Mouse (Mus musculus): Measurements from ENCODE around the gene Fcgr3. TPM values are rescaled to one million over a fixed set of nuclear protein-coding genes. Genes with fewer than 3 reads are reported as not detected.

Gene Fcgr3
- polyA plus RNA-seq, 1 experiment from 2014 or later = 10.0 TPM

DNA sequence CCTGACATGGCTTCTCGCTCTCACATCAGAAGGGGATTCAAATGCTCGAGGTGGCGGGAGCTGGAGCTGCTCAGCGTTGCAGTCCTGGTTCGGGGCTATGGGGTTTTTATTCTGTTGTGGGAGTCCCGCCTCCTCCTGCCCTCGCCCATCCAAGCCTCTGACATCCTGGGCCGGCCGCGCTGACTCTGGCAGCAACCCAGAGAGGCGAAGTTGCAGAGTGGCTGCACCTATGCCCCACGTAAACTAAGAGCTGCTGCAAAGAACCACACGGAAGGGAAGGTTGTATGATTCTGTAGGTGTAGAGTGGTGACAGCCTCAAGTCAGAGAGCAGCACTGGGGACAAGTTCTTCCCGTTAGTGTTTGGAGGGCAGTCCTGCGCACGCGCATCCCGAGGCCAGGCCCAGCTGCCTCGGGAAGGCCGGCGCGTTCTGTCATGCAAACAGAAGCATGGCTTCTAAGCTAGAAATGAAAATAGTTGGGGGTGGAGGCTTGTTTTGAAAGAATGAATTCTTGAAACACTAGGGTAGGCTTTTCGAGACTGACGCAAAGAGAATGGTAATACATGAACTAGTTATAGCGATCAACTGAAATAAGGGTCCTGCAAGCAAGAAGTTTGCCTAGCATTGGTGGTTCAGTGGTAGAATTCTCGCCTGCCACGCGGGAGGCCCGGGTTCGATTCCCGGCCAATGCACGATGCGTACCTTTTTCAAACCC is 20.2 kb downstream of the Fcgr3 start:
- Histone ChIP-seq H3K9me3 (no peaks in the 10 kb centered on the region), H3K4me2 (peak overlapping the region; percentile 54)
- WGBS = under 1% methylated on average over 33 of the region's 33 CpGs

DNA sequence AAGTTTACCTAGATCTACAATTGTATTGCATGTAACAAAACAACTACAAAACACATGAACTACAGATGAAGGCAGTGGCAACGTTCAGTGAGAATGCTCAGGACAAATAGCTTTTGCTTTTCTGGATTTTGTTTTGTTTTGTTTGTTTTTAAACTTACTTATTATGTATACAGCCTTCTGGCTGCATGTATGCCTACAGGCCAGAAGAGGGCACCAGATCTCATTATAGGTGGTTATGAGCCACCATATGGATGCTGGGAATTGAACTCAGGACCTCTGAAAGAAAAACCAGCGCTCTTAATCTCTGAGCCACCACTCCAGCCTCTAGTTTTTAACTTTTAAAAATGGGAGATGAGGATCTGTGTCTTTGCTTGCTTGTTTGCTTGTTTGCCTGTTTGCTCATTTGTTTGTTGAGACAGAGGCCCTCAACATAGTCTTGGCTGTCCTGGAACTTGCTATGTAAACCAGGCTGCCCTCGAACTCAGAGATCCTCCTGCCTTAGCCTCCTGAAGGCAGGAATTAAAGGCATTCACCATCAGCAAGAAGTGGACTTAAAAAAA is 21.1 kb downstream of the Fcgr3 start:
- WGBS = 81% methylated on average over 3 of the region's 3 CpGs

More for the DNA sequence above, 20.2 kb downstream of the Fcgr3 start:
- H3K4me3 ChIP-seq = peak overlapping the region; percentile 62
- peak; percentile 96 for ATAC-seq (ENCODE audit: low FRiP score)
- no peaks in the 10 kb centered on the region for H3K36me3 ChIP-seq
- peaks cover 3% of the 10 kb centered on the region; the same call in 1 of the 2 replicates for H3K27me3 ChIP-seq
- peak overlapping the region; percentile 72 for H3K9ac ChIP-seq
- peak overlapping the region; percentile 90 for H3K27ac ChIP-seq
- H3K4me1 ChIP-seq (replicated peaks) = peaks cover 5% of the 10 kb centered on the region; the same call in 1 of the 2 replicates

DNA sequence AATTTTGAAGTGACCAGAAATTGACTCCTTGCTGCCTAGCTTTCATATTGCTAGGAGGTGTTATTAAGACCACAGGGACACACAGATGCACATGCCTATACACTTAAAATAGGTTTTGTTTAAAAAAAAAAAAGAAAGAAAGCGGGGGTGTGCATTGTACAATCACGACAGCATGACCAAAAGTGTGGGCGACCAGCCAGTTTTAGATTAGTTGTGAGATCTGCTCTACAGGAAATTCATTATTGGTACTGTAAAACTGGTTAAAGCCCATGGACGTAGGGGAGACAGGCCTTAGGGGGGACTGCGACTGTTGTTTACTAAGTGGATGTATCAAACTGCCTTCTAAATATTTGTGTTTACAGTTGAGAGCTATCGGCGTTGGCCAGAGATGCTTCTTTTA is 24.9 kb downstream of the Fcgr3 start:
- Histone ChIP-seq H3K4me1 (replicated peaks) (peaks cover 8% of the 10 kb centered on the region), H3K4me3 (no peak overlapping the region), H3K9ac (no peak overlapping the region), H3K4me2 (no peak overlapping the region), H3K27ac (no peak overlapping the region), H3K9me3 (no peaks in the 10 kb centered on the region), H3K36me3 (no peaks in the 10 kb centered on the region), H3K27me3 (peaks cover 8% of the 10 kb centered on the region)
- ATAC-seq (ENCODE audit: low FRiP score) = no peak
- WGBS = 90% methylated on average over 7 of the region's 7 CpGs

More for the DNA sequence above, 21.1 kb downstream of the Fcgr3 start:
- Histone ChIP-seq H3K4me3 (peak overlapping the region; percentile 62), H3K36me3 (no peaks in the 10 kb centered on the region), H3K27me3 (peaks cover 3% of the 10 kb centered on the region; the same call in 1 of the 2 replicates), H3K9ac (peak overlapping the region; percentile 72), H3K27ac (no peak overlapping the region), H3K4me1 (replicated peaks) (peaks cover 5% of the 10 kb centered on the region; the same call in 1 of the 2 replicates), H3K4me2 (peak overlapping the region; percentile 54), H3K9me3 (no peaks in the 10 kb centered on the region)
- no peak for ATAC-seq (ENCODE audit: low FRiP score)

DNA sequence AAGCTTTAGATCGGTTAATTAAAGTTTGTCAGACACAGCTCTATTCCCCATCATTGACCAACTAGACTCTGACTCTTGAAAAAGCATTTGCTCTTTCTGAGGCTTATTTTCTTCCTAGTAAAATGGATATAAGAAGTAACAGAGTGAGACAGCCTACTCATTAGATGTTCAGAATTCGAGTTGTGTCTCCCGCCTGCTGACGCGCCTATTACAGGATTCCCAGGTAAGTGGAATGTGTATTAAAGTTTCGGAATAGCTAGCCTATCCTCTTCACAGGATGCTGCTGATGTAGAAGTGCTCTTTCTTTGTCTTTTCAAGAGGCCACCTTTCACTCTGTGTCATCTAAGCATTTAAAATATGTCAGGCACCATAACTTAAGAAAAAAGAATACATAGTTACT is 25.6 kb downstream of the Fcgr3 start:
- H3K4me3 ChIP-seq = no peak overlapping the region

DNA sequence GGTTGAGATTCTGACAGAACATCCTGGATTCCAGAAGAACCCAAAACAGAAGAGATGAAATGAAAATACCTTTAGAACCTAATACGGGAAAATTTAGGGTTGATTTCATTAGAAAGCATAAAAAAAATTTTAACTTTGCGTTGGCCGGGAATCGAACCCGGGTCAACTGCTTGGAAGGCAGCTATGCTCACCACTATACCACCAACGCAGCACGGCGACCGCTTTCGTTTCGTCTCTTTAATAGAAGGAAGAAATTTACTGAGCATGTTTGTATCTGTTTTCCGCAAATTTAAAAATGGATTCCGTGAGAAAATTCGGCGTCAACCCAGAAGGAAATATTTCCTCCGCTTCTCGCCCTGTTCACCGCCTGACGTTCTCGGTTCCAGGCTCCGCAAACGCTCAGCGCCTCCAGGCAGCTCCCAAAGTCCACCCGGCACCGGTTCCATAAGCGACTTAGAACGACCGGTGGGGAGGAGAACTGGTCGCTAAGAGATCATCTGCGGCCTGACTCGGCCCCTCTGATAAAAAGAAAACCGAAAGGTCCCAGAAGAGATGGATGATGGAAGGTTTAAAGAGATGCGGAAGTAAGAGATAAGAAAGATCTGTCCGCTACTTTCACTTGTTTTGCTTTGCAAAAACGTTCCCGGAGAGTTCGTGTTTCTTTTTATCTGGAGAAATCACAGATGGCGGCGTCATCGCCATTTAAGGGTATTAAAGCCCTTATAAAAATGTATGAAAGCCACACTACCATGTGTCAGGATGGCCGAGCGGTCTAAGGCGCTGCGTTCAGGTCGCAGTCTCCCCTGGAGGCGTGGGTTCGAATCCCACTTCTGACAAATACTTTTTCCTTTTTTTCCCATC is 26.6 kb downstream of the Fcgr3 start:
- H3K9me3 ChIP-seq = no peaks in the 10 kb centered on the region
- peak overlapping the region; percentile 82 for H3K4me3 ChIP-seq
- ATAC-seq (ENCODE audit: low FRiP score) = peak; percentile 90
- peak overlapping the region; percentile 87 for H3K9ac ChIP-seq
- peaks cover 14% of the 10 kb centered on the region for H3K4me1 ChIP-seq (replicated peaks)
- H3K4me2 ChIP-seq = peak overlapping the region; percentile 52
- peak overlapping the region; percentile 86 for H3K27ac ChIP-seq
- under 1% methylated on average over 47 of the region's 47 CpGs for WGBS
- peaks cover 10% of the 10 kb centered on the region for H3K27me3 ChIP-seq
- H3K36me3 ChIP-seq = no peaks in the 10 kb centered on the region

More for the DNA sequence above, 25.6 kb downstream of the Fcgr3 start:
- Histone ChIP-seq H3K9ac (no peak overlapping the region), H3K27ac (no peak overlapping the region), H3K36me3 (no peaks in the 10 kb centered on the region), H3K4me1 (replicated peaks) (peaks cover 14% of the 10 kb centered on the region), H3K27me3 (peaks cover 10% of the 10 kb centered on the region), H3K9me3 (no peaks in the 10 kb centered on the region), H3K4me2 (0 out of 2 replicates have a peak overlapping the region, but pooled peaks have one; percentile 19)
- 78% methylated on average over 6 of the region's 6 CpGs for WGBS
- no peak for ATAC-seq (ENCODE audit: low FRiP score)

DNA sequence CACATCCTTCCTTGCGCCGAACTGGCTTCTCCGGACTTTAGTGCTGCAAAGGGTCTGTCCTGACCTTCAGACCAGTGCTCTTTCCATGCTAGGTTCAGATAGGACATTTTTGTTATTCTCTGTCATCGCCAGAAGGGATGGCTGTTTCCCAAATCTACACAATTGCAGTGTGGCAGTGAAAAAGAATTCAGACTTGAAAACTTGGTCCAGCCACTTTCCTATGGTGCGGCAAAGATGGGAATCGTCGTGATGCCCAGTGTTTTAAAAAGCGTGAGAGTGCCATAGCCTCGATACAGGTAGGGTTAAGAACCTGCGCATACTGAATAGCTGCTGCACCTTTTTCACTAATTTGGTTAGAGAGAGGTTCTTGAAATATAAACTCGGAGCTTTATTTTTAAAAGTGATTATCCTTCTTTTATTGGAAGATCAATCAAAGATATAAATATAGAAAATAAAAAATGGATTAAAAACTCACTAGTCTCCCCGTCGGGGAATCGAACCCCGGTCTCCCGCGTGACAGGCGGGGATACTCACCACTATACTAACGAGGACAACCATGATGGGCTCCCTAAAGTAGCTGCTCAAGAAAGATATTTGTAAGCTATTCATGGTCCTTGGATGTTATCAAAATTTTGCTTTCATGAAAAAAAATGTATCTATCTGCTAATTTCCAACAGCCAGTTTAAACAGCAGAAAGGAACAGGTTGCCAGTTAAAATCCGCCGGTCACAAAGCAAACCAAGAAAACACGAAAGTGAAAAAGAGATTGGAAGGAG is 28.0 kb downstream of the Fcgr3 start:
- H3K27me3 ChIP-seq = peaks cover 19% of the 10 kb centered on the region
- peaks cover 21% of the 10 kb centered on the region for H3K4me1 ChIP-seq (replicated peaks)
- peak overlapping the region; percentile 58 for H3K4me2 ChIP-seq
- H3K36me3 ChIP-seq = no peaks in the 10 kb centered on the region
- H3K4me3 ChIP-seq = peak overlapping the region; percentile 40
- ATAC-seq (ENCODE audit: low FRiP score) = peak; percentile 41; the same call in 1 of the 2 replicates
- no peaks in the 10 kb centered on the region for H3K9me3 ChIP-seq
- H3K27ac ChIP-seq = no peak overlapping the region
- 3% methylated on average over 22 of the region's 22 CpGs for WGBS
- 0 out of 2 replicates have a peak overlapping the region, but pooled peaks have one; percentile 39 for H3K9ac ChIP-seq

DNA sequence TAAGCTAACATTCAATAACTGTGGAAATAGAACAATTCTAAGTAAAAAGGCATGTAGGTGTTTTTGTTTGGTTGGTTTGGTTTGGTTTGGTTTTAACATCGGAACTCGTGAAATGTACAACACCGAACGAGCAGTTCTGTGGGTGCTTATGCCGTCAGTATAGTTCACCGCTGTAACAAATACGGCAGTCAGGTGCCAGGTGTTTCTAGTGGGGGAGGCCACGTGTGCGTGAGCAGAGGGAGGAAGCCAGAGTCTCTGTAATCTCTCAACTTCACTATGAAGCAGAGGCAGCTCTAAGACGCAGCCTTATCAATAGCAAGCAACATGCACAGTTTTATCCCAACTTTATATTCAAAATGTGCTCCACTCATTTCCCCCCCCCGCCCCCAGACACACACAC is 29.1 kb downstream of the Fcgr3 start:
- H3K4me3 ChIP-seq = peak overlapping the region; percentile 11; the same call in 1 of the 2 replicates
- H3K4me1 ChIP-seq (replicated peaks) = peaks cover 21% of the 10 kb centered on the region
- no peaks in the 10 kb centered on the region for H3K36me3 ChIP-seq
- WGBS = 65% methylated on average over 11 of the region's 11 CpGs
- H3K9me3 ChIP-seq = no peaks in the 10 kb centered on the region
- no peak overlapping the region for H3K27ac ChIP-seq
- no peak for ATAC-seq (ENCODE audit: low FRiP score)
- H3K27me3 ChIP-seq = peaks cover 30% of the 10 kb centered on the region
- no peak overlapping the region for H3K9ac ChIP-seq
- H3K4me2 ChIP-seq = peak overlapping the region; percentile 25

DNA sequence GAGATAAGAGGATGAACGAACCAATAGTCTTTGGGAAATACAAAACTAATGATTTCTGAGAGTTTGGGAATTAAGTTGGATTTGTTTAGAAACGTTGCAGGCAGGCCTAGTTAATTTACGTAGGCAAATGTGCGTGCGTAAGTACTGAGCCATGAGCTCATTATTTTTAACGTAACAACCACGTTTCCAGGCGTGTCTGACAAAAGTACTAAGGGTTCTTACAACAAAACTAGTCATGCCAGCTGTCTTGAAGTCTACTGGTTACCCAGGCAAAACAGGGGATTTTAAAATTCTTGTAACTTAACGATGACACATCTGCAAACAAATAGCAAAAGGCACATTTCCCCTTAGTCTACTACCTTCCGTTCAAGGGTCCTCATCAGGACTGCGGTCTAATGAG is 30.5 kb downstream of the Fcgr3 start:
- Histone ChIP-seq H3K4me1 (replicated peaks) (peaks cover 21% of the 10 kb centered on the region), H3K9me3 (no peaks in the 10 kb centered on the region), H3K4me2 (peak overlapping the region; percentile 81), H3K36me3 (no peaks in the 10 kb centered on the region), H3K9ac (peak overlapping the region; percentile 51; the same call in 1 of the 2 replicates), H3K27ac (no peak overlapping the region), H3K4me3 (peak overlapping the region; percentile 60), H3K27me3 (peaks cover 41% of the 10 kb centered on the region)
- 7% methylated on average over 11 of the region's 11 CpGs for WGBS
- no peak for ATAC-seq (ENCODE audit: low FRiP score)

DNA sequence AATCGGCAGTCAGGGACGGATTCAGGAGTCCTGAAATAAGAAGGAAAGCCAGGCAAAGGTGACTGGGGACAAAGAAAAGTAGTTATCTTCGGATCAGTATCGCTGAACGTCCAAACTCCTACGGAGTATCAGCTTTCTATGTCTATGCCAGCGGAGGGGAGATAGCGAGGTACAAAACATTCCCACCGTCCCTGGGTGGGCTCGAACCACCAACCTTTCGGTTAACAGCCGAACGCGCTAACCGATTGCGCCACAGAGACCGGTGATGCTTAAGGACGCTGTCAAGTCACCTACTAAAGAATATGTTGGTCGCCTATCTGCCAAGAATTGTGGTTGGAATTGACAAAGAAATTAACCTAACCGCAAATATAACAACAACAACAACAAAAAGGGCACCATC is 31.0 kb downstream of the Fcgr3 start:
- Histone ChIP-seq H3K4me1 (replicated peaks) (peaks cover 21% of the 10 kb centered on the region), H3K9ac (peak overlapping the region; percentile 68), H3K9me3 (no peaks in the 10 kb centered on the region), H3K27ac (no peak overlapping the region), H3K27me3 (peaks cover 44% of the 10 kb centered on the region), H3K4me3 (peak overlapping the region; percentile 60), H3K4me2 (peak overlapping the region; percentile 81), H3K36me3 (no peaks in the 10 kb centered on the region)
- WGBS = under 1% methylated on average over 20 of the region's 20 CpGs
- ATAC-seq (ENCODE audit: low FRiP score) = peak; percentile 73

DNA sequence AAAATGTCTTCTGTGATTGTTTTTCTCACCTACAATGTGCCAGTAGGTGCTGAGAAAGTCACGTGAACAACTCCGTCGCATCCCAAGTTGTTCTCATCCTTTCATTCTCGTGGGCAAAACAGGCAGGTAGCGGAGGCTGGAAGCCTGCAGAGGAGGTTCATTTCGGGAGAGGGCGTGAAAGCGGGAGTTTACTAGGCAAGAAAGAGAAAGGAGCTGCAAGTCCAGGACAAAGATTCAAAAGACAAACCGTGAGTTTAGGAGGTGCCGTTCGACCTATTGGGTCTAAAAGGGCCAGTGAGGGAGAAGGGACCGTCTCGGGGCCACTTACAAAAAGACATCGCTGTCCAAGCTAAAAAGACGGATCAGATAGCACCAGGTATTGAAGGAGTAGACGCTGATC is 31.5 kb downstream of the Fcgr3 start:
- no peak; the same call in 1 of the 2 replicates for ATAC-seq (ENCODE audit: low FRiP score)
- H3K27ac ChIP-seq = no peak overlapping the region
- WGBS = under 1% methylated on average over 16 of the region's 16 CpGs

DNA sequence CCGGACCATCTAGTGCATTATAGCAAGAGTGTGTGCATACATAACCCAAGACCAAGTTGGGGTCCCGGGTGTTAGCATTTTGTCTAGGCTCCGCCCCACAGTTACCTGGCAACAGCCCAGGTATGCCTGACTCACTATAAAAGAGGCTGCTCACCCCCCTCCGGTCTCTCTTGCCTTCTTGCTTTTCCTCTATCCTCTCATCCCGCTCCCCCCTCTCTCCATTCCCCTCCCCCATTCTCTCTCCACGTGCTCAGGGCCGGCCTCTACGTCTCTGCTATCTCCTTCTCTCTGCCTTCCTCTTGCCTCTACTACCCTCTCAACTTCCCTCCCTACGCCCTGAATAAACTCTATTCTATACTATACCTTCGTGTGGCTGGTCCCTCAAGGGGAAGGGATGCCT is 32.0 kb downstream of the Fcgr3 start:
- 6% methylated on average over 10 of the region's 10 CpGs for WGBS
- peak; percentile 36; the same call in 1 of the 2 replicates for ATAC-seq (ENCODE audit: low FRiP score)
- Histone ChIP-seq H3K27ac (no peak overlapping the region), H3K4me2 (peak overlapping the region; percentile 81), H3K4me1 (replicated peaks) (peaks cover 21% of the 10 kb centered on the region), H3K9me3 (no peaks in the 10 kb centered on the region), H3K4me3 (peak overlapping the region; percentile 60), H3K27me3 (peaks cover 44% of the 10 kb centered on the region), H3K36me3 (no peaks in the 10 kb centered on the region), H3K9ac (peak overlapping the region; percentile 68)

More for the DNA sequence above, 31.5 kb downstream of the Fcgr3 start:
- H3K27me3 ChIP-seq = peaks cover 44% of the 10 kb centered on the region
- peak overlapping the region; percentile 81 for H3K4me2 ChIP-seq
- peak overlapping the region; percentile 60 for H3K4me3 ChIP-seq
- peak overlapping the region; percentile 68 for H3K9ac ChIP-seq
- H3K36me3 ChIP-seq = no peaks in the 10 kb centered on the region
- peaks cover 21% of the 10 kb centered on the region for H3K4me1 ChIP-seq (replicated peaks)
- no peaks in the 10 kb centered on the region for H3K9me3 ChIP-seq
